Mouse (Mus musculus): ENCODE data around the gene Prkrip1. TPM values are rescaled to one million over a fixed set of nuclear protein-coding genes. Genes with fewer than 3 reads are reported as not detected.
A peak's percentile ranks its signal among the peaks of the same experiment; 100 is the strongest.

The Prkrip1 gene
- polyA plus RNA-seq (2016; fragmentation: Nextera tagmentation; extraction: Ambion mirVana) = 62.3 and 69.2 TPM in 2 replicates

DNA sequence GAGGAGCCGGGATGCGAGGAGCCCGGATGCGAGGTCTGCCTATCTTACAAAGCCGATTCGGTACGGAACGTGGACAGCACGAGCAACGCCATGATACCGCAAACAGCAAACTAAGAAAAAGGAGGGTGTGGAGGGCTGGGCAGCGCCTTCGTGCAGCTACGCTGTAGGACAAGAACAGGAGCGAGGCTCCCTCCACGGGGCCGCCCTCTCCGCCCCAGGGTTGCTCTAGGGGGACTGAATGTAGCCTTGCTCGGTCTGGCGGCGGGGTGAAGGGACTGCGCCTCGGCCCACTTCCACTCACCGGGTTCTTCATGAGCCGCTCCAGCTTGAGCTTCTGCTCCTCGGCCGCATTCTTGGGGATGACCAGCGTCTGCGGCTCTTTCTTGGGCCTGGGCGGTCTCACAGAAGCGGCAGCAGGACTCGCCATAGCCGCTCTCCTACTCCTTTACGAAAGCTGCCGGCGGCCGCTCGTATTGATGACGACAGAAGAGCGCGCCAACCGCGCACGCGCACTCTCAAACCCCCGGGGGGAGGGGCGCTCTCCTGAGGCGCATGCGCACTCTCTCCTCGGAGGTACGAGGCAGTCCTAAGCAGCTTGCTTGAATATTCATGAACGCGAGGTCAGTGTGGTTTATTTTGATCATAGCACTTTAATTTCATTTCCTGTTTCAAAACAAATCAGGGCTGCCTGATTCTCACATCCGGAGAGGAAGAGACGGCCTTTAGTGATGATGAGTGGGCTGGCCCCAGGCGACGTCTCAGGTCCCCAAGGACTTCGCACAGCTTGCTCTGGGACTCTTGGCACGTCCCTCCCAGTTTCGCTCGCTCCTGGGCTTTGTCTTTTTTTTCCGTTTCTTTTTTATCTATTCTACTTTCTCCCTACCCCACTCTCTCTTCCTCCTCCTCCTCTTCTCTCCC, at the start of gene Prkrip1:
Gene Prkrip1 (minus strand): TSS at position 490 of the 918 bp plus-strand sequence.
- Histone ChIP-seq H3K4me1 (peaks cover 24% of the 10 kb centered on the region), H3K36me3 (replicated peaks) (peaks cover 39% of the 10 kb centered on the region), H3K27me3 (ENCODE audit: poor library complexity, severe bottlenecking) (no peaks in the 10 kb centered on the region), H3K4me3 (peak within 1 kb of the TSS; percentile 95), H3K9me3 (0 out of 2 replicates have a peak, but pooled peaks cover 8% of the 10 kb centered on the region), H3K27ac (peak within 1 kb of the TSS; percentile 93)
- peak; percentile 96 for DNase-seq (ENCODE audit: extremely low spot score, low spot score)
- WGBS = under 1% methylated on average over 62 of the region's 62 CpGs

DNA sequence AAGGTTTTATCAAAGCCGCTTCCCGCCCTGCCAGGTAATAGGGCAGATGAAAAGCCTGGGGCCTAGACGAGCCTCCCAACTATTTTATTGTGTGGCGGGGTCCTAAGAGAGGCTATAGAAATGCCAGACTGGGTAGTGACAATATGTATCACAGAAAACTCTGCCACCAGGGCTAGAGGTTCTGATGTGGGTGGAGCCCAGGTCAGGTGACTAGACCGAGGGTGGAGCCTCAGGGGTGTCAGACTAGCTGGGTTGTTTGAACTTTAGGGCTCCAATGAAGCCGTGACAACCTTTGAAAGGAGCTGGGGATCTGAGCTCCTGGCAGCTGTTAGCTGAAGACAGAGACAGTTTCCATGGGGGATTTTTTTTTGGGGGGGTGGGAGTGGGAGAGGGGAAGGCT, 49.7 kb upstream of the Prkrip1 start:
- no peak overlapping the region for H3K27ac ChIP-seq
- peaks cover 23% of the 10 kb centered on the region for H3K36me3 ChIP-seq (replicated peaks)
- no peak for DNase-seq (ENCODE audit: extremely low spot score, low spot score)
- H3K4me3 ChIP-seq = no peak overlapping the region
- 66% methylated on average over 6 of the region's 6 CpGs for WGBS
- no peaks in the 10 kb centered on the region for H3K9me3 ChIP-seq
- peaks cover 41% of the 10 kb centered on the region for H3K4me1 ChIP-seq
- peaks cover 10% of the 10 kb centered on the region; the same call in 1 of the 2 replicates for H3K27me3 ChIP-seq (ENCODE audit: poor library complexity, severe bottlenecking)

DNA sequence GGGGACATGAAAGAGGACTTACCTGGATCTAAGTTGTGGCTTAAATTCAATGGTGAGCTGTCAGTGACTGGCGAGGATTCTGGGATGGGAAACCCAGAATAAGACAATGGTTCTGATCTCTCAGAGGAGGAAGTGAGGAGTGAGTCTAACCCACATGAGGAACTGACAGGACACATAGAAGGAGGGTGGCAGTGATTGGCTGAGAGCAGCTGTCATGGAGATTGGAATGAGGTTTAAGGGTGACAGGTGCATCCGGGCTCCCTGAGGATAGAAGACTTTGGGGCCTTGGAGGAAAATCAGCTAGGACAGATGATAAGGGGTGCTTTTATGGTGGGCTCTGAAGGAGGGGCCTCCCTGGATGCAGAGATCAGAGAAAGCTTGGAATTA, 47.7 kb upstream of the Prkrip1 start, which contains the start of gene Sh2b2:
Gene Sh2b2 (minus strand): TSS at position 105 of the 387 bp plus-strand sequence.
- peaks cover 25% of the 10 kb centered on the region for H3K36me3 ChIP-seq (replicated peaks)
- H3K9me3 ChIP-seq = no peaks in the 10 kb centered on the region
- DNase-seq (ENCODE audit: extremely low spot score, low spot score) = no peak
- 87% methylated on average over 2 of the region's 2 CpGs for WGBS
- H3K4me3 ChIP-seq = peak within 1 kb of the TSS; percentile 93
- H3K27me3 ChIP-seq (ENCODE audit: poor library complexity, severe bottlenecking) = peaks cover 15% of the 10 kb centered on the region; the same call in 1 of the 2 replicates
- peak within 1 kb of the TSS; percentile 91 for H3K27ac ChIP-seq
- peaks cover 55% of the 10 kb centered on the region for H3K4me1 ChIP-seq

DNA sequence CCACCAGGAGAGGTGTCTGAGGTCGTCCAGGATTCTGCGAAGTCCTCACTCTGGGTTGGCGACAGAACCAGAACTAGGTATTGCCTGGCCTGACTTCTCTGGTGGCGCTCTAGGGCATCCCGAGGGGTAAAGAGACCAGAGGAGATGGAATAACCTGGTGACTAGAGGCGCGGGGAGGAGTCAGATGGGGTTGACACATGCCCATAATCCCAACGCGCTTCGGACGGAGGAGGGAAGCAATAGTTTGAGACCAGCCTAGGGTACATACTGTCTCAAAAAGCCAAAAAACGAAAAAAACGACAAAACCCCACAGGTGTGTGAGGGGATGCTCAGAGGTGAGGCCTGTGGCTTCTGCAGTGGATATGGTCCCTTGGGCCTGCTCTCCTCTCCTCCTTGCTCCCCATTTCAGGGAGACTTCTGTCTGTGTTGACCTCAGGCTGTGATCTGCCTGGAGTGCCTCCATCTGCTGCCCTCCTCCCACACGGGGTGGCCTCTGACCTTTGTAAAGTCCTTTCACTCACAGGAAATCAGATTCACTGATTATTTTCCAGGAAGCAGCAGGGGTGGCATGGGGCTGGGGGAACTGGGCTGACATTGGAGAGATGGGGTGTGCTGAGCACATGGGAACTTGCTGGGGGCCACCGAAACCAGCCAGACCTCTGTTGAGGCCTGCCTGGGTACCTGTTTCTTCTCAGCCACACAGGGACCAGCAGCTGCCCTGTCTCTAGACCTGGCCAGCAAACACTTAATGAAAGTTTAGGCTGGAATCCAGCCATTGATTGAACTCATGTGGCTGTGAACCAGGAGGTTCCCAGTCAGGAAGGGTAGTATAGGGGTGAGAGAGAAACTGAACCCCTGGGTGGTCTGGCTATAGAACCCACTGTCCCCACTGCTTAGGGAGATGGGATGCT, 47.0 kb upstream of the Prkrip1 start:
- H3K4me1 ChIP-seq = peaks cover 55% of the 10 kb centered on the region
- no peaks in the 10 kb centered on the region for H3K9me3 ChIP-seq
- no peak for DNase-seq (ENCODE audit: extremely low spot score, low spot score)
- H3K27ac ChIP-seq = peak overlapping the region; percentile 91
- peaks cover 22% of the 10 kb centered on the region for H3K36me3 ChIP-seq (replicated peaks)
- H3K4me3 ChIP-seq = peak overlapping the region; percentile 93
- H3K27me3 ChIP-seq (ENCODE audit: poor library complexity, severe bottlenecking) = peaks cover 15% of the 10 kb centered on the region; the same call in 1 of the 2 replicates
- WGBS = 12% methylated on average over 15 of the region's 15 CpGs

DNA sequence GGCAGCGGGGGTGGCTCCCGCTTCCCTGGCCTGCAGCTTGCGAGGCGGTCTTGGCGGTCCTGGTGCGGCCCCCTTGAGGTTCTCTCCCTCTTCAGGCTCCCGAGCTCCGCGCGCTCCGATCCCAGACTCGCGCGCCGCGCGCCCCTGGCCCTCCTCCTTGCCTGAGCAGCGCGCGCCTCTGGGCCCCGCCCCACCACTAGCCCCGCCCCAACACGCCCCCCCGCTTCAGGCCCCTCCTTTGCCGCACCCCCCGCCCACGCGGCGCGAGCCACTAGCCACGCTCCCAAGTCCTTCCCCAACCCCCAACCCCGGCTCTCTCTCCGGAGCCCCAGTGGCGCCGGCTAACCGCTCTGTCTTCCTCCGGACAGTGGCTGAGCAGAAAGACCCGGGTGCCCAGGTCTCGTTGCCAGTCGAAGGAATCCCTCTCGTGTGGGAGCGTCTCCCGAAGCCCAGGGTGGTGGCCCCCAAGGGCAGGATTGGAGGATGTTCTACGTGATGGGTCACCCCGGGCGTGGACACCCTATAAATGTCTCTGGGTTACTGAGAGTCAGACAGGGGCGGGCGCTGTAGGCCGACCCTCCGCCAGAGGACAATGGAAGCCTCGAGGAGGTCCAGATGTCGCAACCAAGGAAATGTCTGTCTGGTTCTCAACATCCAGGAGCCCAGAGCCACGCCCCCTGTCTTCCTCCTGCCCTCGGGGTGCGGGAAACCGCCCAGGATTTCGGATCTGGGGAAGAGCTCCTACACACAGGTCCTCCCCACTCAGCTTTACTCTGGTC, 46.2 kb upstream of the Prkrip1 start:
- Histone ChIP-seq H3K4me3 (peak overlapping the region; percentile 93), H3K4me1 (peaks cover 60% of the 10 kb centered on the region)
- under 1% methylated on average over 56 of the region's 57 CpGs for WGBS

DNA sequence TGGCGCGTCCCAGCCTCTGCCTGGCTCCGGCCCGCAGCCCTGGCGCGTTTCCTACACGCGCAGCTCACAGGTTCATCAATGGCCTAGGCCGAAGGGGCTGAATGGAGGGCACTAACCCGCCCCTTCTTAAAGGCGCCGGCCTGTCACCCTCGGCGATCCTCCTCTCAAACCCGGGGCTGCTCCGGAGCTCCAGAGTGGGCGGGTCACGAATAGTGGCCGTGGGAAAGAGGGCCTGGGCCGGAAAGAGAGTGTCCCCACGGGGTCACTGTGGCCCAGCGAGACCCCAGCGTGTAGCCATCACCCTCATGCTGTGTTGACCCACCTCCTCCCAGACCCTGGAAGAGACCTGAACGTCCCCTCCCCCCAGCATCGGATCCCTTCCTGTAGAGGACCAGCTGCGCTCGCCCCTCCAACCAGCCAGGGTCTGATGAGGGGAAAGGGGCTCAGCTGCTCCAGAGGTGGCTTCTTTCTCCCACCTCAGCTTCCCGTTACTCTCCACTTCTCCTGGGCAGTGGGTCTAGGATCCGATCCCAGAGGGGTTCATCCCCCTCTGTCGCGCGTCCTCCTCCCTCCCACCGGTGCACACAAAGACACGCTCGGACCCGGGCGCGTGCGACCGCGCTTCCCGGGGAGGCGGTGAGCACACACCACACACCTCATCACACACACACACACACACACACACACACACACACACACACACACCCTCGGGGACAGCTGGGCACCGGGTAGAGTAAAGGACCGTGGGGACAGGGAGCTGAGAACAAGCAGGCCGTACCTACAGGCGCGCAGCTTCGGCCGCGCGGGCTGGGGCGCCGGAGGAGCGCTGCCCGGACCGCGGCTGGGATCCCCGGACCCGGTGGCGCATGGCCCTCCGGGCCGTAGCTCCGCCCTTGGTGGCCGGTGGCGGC, 45.3 kb upstream of the Prkrip1 start:
- H3K4me1 ChIP-seq = peaks cover 60% of the 10 kb centered on the region
- under 1% methylated on average over 63 of the region's 67 CpGs for WGBS

More for the DNA sequence above, 46.2 kb upstream of the Prkrip1 start:
- peak; percentile 84 for DNase-seq (ENCODE audit: extremely low spot score, low spot score)
- Histone ChIP-seq H3K36me3 (replicated peaks) (peaks cover 15% of the 10 kb centered on the region), H3K9me3 (no peaks in the 10 kb centered on the region), H3K27me3 (ENCODE audit: poor library complexity, severe bottlenecking) (peaks cover 15% of the 10 kb centered on the region; the same call in 1 of the 2 replicates), H3K27ac (peak overlapping the region; percentile 91)

DNA sequence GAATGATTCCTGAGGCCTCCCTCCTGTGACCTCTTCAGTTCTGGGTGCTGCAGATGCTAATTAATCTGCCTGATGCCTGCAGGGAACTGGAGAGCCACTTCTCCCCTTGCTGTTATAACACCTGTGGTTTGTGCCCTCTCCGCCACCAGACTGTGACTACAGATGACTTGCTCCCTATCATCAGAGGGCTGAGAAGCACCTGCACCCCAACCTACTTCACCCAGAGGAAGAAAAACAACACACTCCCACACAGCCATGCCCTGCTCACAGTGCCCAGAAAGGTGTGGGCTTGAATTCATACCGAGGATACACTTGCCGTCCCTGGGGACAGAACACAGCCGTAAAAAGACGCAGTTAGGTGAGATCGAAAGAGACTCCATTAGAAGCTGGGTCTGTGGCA, 42.4 kb upstream of the Prkrip1 start:
- 88% methylated on average over 6 of the region's 6 CpGs for WGBS
- peaks cover 60% of the 10 kb centered on the region for H3K4me1 ChIP-seq

More for the DNA sequence above, 45.3 kb upstream of the Prkrip1 start:
- Histone ChIP-seq H3K4me3 (peak overlapping the region; percentile 93), H3K27ac (peak overlapping the region; percentile 91), H3K36me3 (replicated peaks) (peaks cover 14% of the 10 kb centered on the region; the same call in 1 of the 2 replicates), H3K27me3 (ENCODE audit: poor library complexity, severe bottlenecking) (peaks cover 15% of the 10 kb centered on the region; the same call in 1 of the 2 replicates), H3K9me3 (no peaks in the 10 kb centered on the region)
- DNase-seq (ENCODE audit: extremely low spot score, low spot score) = peak; percentile 65

DNA sequence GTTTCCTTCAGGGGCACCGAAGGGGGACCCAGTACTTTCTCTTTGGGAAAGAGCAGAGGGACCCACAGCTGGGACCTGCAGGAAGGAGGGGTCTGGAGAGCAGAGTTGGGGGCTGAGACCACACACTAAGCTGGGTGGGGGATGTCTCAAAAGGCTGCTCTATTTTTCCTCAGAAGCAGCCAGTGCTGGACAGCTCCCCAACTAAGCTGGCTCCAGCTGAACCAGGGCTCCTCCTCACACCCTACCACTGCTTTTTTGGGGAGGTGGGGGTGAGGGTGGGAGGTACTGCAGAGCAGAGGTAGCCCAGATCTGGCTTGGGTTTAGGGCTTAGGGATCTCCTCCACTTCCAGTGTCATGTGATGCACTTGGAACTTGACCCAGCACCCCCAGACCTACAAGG, 41.6 kb upstream of the Prkrip1 start:
- Histone ChIP-seq H3K4me1 (peaks cover 52% of the 10 kb centered on the region), H3K4me3 (no peak overlapping the region), H3K9me3 (no peaks in the 10 kb centered on the region), H3K27ac (no peak overlapping the region), H3K36me3 (replicated peaks) (0 out of 2 replicates have a peak, but pooled peaks cover 6% of the 10 kb centered on the region), H3K27me3 (ENCODE audit: poor library complexity, severe bottlenecking) (peaks cover 23% of the 10 kb centered on the region)
- no peak for DNase-seq (ENCODE audit: extremely low spot score, low spot score)
- WGBS = 41% methylated on average over 1 of the region's 1 CpGs

More for the DNA sequence above, 42.4 kb upstream of the Prkrip1 start:
- Histone ChIP-seq H3K36me3 (replicated peaks) (0 out of 2 replicates have a peak, but pooled peaks cover 6% of the 10 kb centered on the region), H3K27me3 (ENCODE audit: poor library complexity, severe bottlenecking) (peaks cover 28% of the 10 kb centered on the region), H3K9me3 (no peaks in the 10 kb centered on the region), H3K27ac (no peak overlapping the region), H3K4me3 (no peak overlapping the region)
- no peak for DNase-seq (ENCODE audit: extremely low spot score, low spot score)

DNA sequence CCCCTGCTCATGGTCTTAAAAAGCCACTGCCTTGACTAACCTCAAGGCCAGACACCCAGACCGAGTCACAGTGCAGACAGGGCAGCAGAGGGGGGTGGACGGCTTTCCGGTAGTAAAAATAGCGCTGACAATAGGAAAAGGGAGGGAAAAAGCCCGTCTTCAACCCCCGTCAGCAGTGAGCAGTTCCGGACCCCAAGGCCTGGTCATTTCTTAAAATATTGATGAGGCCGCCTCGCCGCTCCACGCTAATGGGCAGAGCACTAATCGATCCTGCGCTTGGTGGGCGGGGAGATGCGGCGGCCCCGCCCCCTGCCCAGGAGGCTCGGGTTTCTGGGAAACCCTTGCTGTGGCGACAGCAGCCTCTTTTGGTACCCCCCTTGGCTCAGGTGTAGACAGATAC, 38.8 kb upstream of the Prkrip1 start:
- DNase-seq (ENCODE audit: extremely low spot score, low spot score) = no peak
- Histone ChIP-seq H3K27ac (0 out of 2 replicates have a peak overlapping the region, but pooled peaks have one; percentile 5), H3K4me1 (peaks cover 33% of the 10 kb centered on the region), H3K4me3 (peak overlapping the region; percentile 47), H3K36me3 (replicated peaks) (0 out of 2 replicates have a peak, but pooled peaks cover 6% of the 10 kb centered on the region), H3K9me3 (no peaks in the 10 kb centered on the region), H3K27me3 (ENCODE audit: poor library complexity, severe bottlenecking) (peaks cover 37% of the 10 kb centered on the region)
- WGBS = 3% methylated on average over 19 of the region's 19 CpGs

DNA sequence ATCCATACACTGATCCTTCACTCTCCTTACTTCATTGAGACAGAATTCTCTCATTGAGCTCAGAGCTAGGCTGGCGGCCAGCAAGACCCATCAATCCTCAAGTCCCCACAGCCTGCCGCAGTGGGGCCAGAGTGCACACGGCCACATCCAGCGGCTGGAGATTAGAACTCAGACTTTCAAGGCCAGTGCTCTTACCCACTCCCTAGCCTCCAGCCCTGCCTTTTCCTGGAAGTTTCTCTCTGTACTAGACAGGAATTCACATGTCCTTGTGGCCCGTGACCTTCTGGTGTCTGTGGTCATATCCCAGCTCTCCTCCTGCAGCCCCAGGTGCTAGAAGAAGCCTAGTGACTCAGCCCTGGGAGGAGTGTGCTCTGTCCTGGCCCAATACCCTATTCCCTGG, 37.8 kb upstream of the Prkrip1 start:
- peaks cover 35% of the 10 kb centered on the region for H3K4me1 ChIP-seq
- no peaks in the 10 kb centered on the region for H3K9me3 ChIP-seq
- peaks cover 44% of the 10 kb centered on the region for H3K27me3 ChIP-seq (ENCODE audit: poor library complexity, severe bottlenecking)
- WGBS = 84% methylated on average over 5 of the region's 5 CpGs
- no peak for DNase-seq (ENCODE audit: extremely low spot score, low spot score)
- no peak overlapping the region for H3K4me3 ChIP-seq
- H3K36me3 ChIP-seq (replicated peaks) = peaks cover 9% of the 10 kb centered on the region
- no peak overlapping the region for H3K27ac ChIP-seq
